Mouse (Mus musculus) midbrain, embryonic 12.5 days (tissue): Measurements from ENCODE around the gene Ell. TPM values are rescaled to one million over a fixed set of nuclear protein-coding genes. Genes with fewer than 3 reads are reported as not detected.

ENCODE experiments used
- ATAC-seq: fragments of 200-750 bp; cut with Nextera tagmentation; 2 replicates; pipeline ENCODE4 v1.8.0; 2017; ENCODE audit warnings: low read depth, moderate TSS enrichment, moderate library complexity; ENCODE audit not compliant: low FRiP score
- H3K27ac ChIP-seq: fragments of 300-500 bp; sonication (generic); replicated peaks from 2 replicates; pipeline ENCODE4 v1.5.1; 2016; ENCODE audit warnings: mild to moderate bottlenecking
- H3K27me3 ChIP-seq: fragments of 300-500 bp; sonication (generic); 2 replicates; pipeline ENCODE4 v1.6.1; 2016; ENCODE audit warnings: mild to moderate bottlenecking
- H3K36me3 ChIP-seq: fragments of 300-500 bp; sonication (generic); 2 replicates; pipeline ENCODE4 v1.6.1; 2016
- H3K4me1 ChIP-seq: fragments of 300-500 bp; sonication (generic); 2 replicates; pipeline ENCODE4 v1.6.1; 2016
- H3K4me2 ChIP-seq: fragments of 300-500 bp; sonication (generic); replicated peaks from 2 replicates; pipeline ENCODE4 v1.6.1; 2016; ENCODE audit warnings: mild to moderate bottlenecking, moderate library complexity
- H3K4me3 ChIP-seq: fragments of 300-500 bp; sonication (generic); 2 replicates; pipeline ENCODE4 v1.5.1; 2016; ENCODE audit warnings: mild to moderate bottlenecking
- H3K9ac ChIP-seq: fragments of 300-500 bp; sonication (generic); replicated peaks from 2 replicates; pipeline ENCODE4 v1.6.1; 2016; ENCODE audit warnings: mild to moderate bottlenecking, moderate library complexity
- H3K9me3 ChIP-seq: fragments of 300-500 bp; sonication (generic); 2 replicates; pipeline ENCODE4 v1.6.1; 2016; ENCODE audit warnings: mild to moderate bottlenecking
- WGBS: fragments of 180-500 bp; shearing (Covaris S2); methylation state at CpG from one replicate; pipeline ENCODE4 v1.1.7; 2016; 5-methylcytosine and 5-hydroxymethylcytosine counted together
- polyA plus RNA-seq: library from polyadenylated mRNA; unstranded; fragments of >200 nt; fragmentation: Nextera tagmentation; extraction: Ambion mirVana; gene quantifications from 2 replicates; pipeline ENCODE4 v1.2.1, GENCODE M21; 2016

The Ell gene
- polyA plus RNA-seq, 1 experiment from 2014 or later, result 18.7 TPM

GRCm38 (mm10) chr8:70596775-70597416, 57.6 kb downstream of the Ell start:
- Histone ChIP-seq H3K4me3 (0 out of 2 replicates have a peak overlapping the region, but pooled peaks have one; percentile 50), H3K9me3 (no peaks in the 10 kb centered on the region), H3K4me2 (peak overlapping the region; percentile 84), H3K9ac (no peak overlapping the region), H3K4me1 (peaks cover 76% of the 10 kb centered on the region), H3K27me3 (peaks cover 47% of the 10 kb centered on the region), H3K36me3 (peaks cover 19% of the 10 kb centered on the region), H3K27ac (no peak overlapping the region)
- WGBS, result 89% methylated on average over 17 of the region's 17 CpGs
- ATAC-seq, result no peak

- Histone ChIP-seq H3K9me3 (no peaks in the 10 kb centered on the region), H3K4me1 (peaks cover 78% of the 10 kb centered on the region), H3K36me3 (peaks cover 22% of the 10 kb centered on the region), H3K27me3 (peaks cover 47% of the 10 kb centered on the region), H3K4me3 (peak overlapping the region; percentile 50), H3K4me2 (peak overlapping the region; percentile 84), H3K9ac (peak overlapping the region; percentile 78), H3K27ac (peak overlapping the region; percentile 42; the same call in 1 of the 2 replicates)
- no peak; the same call in 1 of the 2 replicates for ATAC-seq
- 10% methylated on average over 39 of the region's 68 CpGs for WGBS
These were observed 58.4 kb downstream of the Ell start for GRCm38 (mm10) chr8:70597417-70598272.

- H3K4me3 ChIP-seq, result peak overlapping the region; percentile 50
- peaks cover 26% of the 10 kb centered on the region for H3K36me3 ChIP-seq
- no peaks in the 10 kb centered on the region for H3K9me3 ChIP-seq
- H3K9ac ChIP-seq, result peak overlapping the region; percentile 78
- H3K27me3 ChIP-seq, result peaks cover 47% of the 10 kb centered on the region
- 0 out of 2 replicates have a peak overlapping the region, but pooled peaks have one; percentile 42 for H3K27ac ChIP-seq
- peak overlapping the region; percentile 84 for H3K4me2 ChIP-seq
- WGBS, result 3% methylated on average over 29 of the region's 29 CpGs
- ATAC-seq, result peak; percentile 20; the same call in 1 of the 2 replicates
- peaks cover 76% of the 10 kb centered on the region for H3K4me1 ChIP-seq
These were observed 59.0 kb downstream of the Ell start for GRCm38 (mm10) chr8:70598283-70598682.

GRCm38 (mm10) chr8:70598722-70599121, 59.5 kb downstream of the Ell start:
- Histone ChIP-seq H3K9ac (peak overlapping the region; percentile 78), H3K4me2 (peak overlapping the region; percentile 84), H3K9me3 (no peaks in the 10 kb centered on the region), H3K4me1 (peaks cover 75% of the 10 kb centered on the region), H3K27ac (peak overlapping the region; percentile 39), H3K27me3 (peaks cover 47% of the 10 kb centered on the region), H3K36me3 (peaks cover 26% of the 10 kb centered on the region), H3K4me3 (peak overlapping the region; percentile 50)
- WGBS, result 11% methylated on average over 10 of the region's 10 CpGs
- no peak for ATAC-seq

- no peak overlapping the region for H3K4me2 ChIP-seq
- H3K9me3 ChIP-seq, result no peaks in the 10 kb centered on the region
- no peak overlapping the region for H3K4me3 ChIP-seq
- peaks cover 79% of the 10 kb centered on the region for H3K4me1 ChIP-seq
- peaks cover 47% of the 10 kb centered on the region for H3K27me3 ChIP-seq
- H3K36me3 ChIP-seq, result peaks cover 26% of the 10 kb centered on the region
- no peak for ATAC-seq
- H3K27ac ChIP-seq, result peak overlapping the region; percentile 97
- 82% methylated on average over 12 of the region's 12 CpGs for WGBS
- peak overlapping the region; percentile 7; the same call in 1 of the 2 replicates for H3K9ac ChIP-seq
These were observed 60.4 kb downstream of the Ell start for GRCm38 (mm10) chr8:70599507-70600290.

- peak overlapping the region; percentile 54 for H3K4me2 ChIP-seq
- no peaks in the 10 kb centered on the region for H3K9me3 ChIP-seq
- peak overlapping the region; percentile 97 for H3K27ac ChIP-seq
- WGBS, result 9% methylated on average over 10 of the region's 10 CpGs
- peaks cover 37% of the 10 kb centered on the region for H3K27me3 ChIP-seq
- peak overlapping the region; percentile 24; the same call in 1 of the 2 replicates for H3K9ac ChIP-seq
- ATAC-seq, result peak; percentile 25
- H3K4me3 ChIP-seq, result peak overlapping the region; percentile 26
- peaks cover 25% of the 10 kb centered on the region for H3K36me3 ChIP-seq
- H3K4me1 ChIP-seq, result peaks cover 77% of the 10 kb centered on the region
These were observed 61.4 kb downstream of the Ell start for GRCm38 (mm10) chr8:70600473-70601270.

- 0 out of 2 replicates have a peak overlapping the region, but pooled peaks have one; percentile 24 for H3K9ac ChIP-seq
- peak; percentile 80 for ATAC-seq
- peak overlapping the region; percentile 26 for H3K4me3 ChIP-seq
- 1% methylated on average over 26 of the region's 26 CpGs for WGBS
- peaks cover 19% of the 10 kb centered on the region for H3K36me3 ChIP-seq
- H3K4me1 ChIP-seq, result peaks cover 77% of the 10 kb centered on the region
- no peaks in the 10 kb centered on the region for H3K9me3 ChIP-seq
- peak overlapping the region; percentile 54 for H3K4me2 ChIP-seq
- peaks cover 31% of the 10 kb centered on the region for H3K27me3 ChIP-seq
- H3K27ac ChIP-seq, result peak overlapping the region; percentile 97
These were observed 62.0 kb downstream of the Ell start for GRCm38 (mm10) chr8:70601271-70601649.

GRCm38 (mm10) chr8:70602139-70602811, 63.0 kb downstream of the Ell start:
- peaks cover 14% of the 10 kb centered on the region; the same call in 1 of the 2 replicates for H3K36me3 ChIP-seq
- WGBS, result 92% methylated on average over 13 of the region's 13 CpGs
- H3K9ac ChIP-seq, result no peak overlapping the region
- peaks cover 76% of the 10 kb centered on the region for H3K4me1 ChIP-seq
- peak overlapping the region; percentile 97 for H3K27ac ChIP-seq
- ATAC-seq, result no peak
- H3K27me3 ChIP-seq, result peaks cover 21% of the 10 kb centered on the region
- H3K9me3 ChIP-seq, result no peaks in the 10 kb centered on the region
- H3K4me2 ChIP-seq, result no peak overlapping the region
- no peak overlapping the region for H3K4me3 ChIP-seq

- Histone ChIP-seq H3K36me3 (peaks cover 14% of the 10 kb centered on the region; the same call in 1 of the 2 replicates), H3K4me3 (no peak overlapping the region), H3K27ac (no peak overlapping the region; the same call in none of the 2 replicates), H3K9me3 (no peaks in the 10 kb centered on the region), H3K4me1 (peaks cover 73% of the 10 kb centered on the region), H3K9ac (no peak overlapping the region), H3K27me3 (peaks cover 6% of the 10 kb centered on the region; the same call in 1 of the 2 replicates), H3K4me2 (no peak overlapping the region)
- no peak for ATAC-seq
- WGBS, result 79% methylated on average over 7 of the region's 7 CpGs
These were observed 65.3 kb downstream of the Ell start for GRCm38 (mm10) chr8:70604558-70604957.

- Histone ChIP-seq H3K4me3 (0 out of 2 replicates have a peak overlapping the region, but pooled peaks have one; percentile 81), H3K27ac (no peak overlapping the region), H3K9ac (no peak overlapping the region), H3K4me1 (peaks cover 72% of the 10 kb centered on the region), H3K4me2 (peak overlapping the region; percentile 90), H3K9me3 (no peaks in the 10 kb centered on the region), H3K27me3 (peaks cover 2% of the 10 kb centered on the region), H3K36me3 (peaks cover 14% of the 10 kb centered on the region; the same call in 1 of the 2 replicates)
- 88% methylated on average over 9 of the region's 9 CpGs for WGBS
- no peak for ATAC-seq
These were observed 66.9 kb downstream of the Ell start for GRCm38 (mm10) chr8:70605871-70606779.
